Mouse (Mus musculus) spleen, embryonic (tissue): ENCODE data around the gene Sh2d4b.

ENCODE experiments used
- CTCF ChIA-PET: fragments of 350-600 bp; sonication (Branson Sonifier 250); formaldehyde crosslinking; loops from one replicate; lab custom pipeline; 2022; lab: Charles Lee

Sh2d4b gene

GRCm38 (mm10) chr14:40863659-40864058 lies 29.4 kb downstream of the Sh2d4b start:
- CTCF ChIA-PET = no interaction called here

GRCm38 (mm10) chr14:40863022-40863421 lies 30.0 kb downstream of the Sh2d4b start:
- CTCF ChIA-PET = interaction anchor here (0.7 kb wide), 1 partner anchor 7 kb away, joined by 6 read pairs; no protein-coding TSS in a partner anchor

- CTCF ChIA-PET = no interaction called here
Measured at GRCm38 (mm10) chr14:40852978-40853377, 40.1 kb downstream of the Sh2d4b start.

- CTCF ChIA-PET = no interaction called here
Measured at GRCm38 (mm10) chr14:40837397-40837796, 55.7 kb downstream of the Sh2d4b start.

- CTCF ChIA-PET = no interaction called here
Measured at GRCm38 (mm10) chr14:40830505-40830904, 62.6 kb downstream of the Sh2d4b start.

- CTCF ChIA-PET = no interaction called here
Measured at GRCm38 (mm10) chr14:40830094-40830493, 63.0 kb downstream of the Sh2d4b start.

- CTCF ChIA-PET = no interaction called here
Measured at GRCm38 (mm10) chr14:40818051-40818450, 75.0 kb downstream of the Sh2d4b start.

GRCm38 (mm10) chr14:40816715-40817114 lies 76.4 kb downstream of the Sh2d4b start:
- CTCF ChIA-PET = no interaction called here

GRCm38 (mm10) chr14:40791606-40792005 lies 101.5 kb downstream of the Sh2d4b start:
- CTCF ChIA-PET = no interaction called here

- CTCF ChIA-PET = no interaction called here
Measured at GRCm38 (mm10) chr14:40789110-40789509, 104.0 kb downstream of the Sh2d4b start.

GRCm38 (mm10) chr14:40769097-40770090 lies 123.7 kb downstream of the Sh2d4b start:
- CTCF ChIA-PET = no interaction called here
